Mouse (Mus musculus) ES-E14 (cell line): ENCODE measurements around the gene Lrrc8d. TPM values are rescaled to one million over a fixed set of nuclear protein-coding genes. Genes with fewer than 3 reads are reported as not detected.

ENCODE experiments used
- DNase-seq: peaks from one replicate; pipeline ENCODE4 v3.0.0-alpha.2; 2013; ENCODE audit warnings: low read depth, low spot score
- H3K27ac ChIP-seq: 2 replicates; pipeline ENCODE4 v1.5.1; 2012; ENCODE audit warnings: low read depth, mild to moderate bottlenecking, low read length, moderate library complexity, mixed read lengths; ENCODE audit not compliant: poor library complexity, insufficient read depth, severe bottlenecking
- H3K36me3 ChIP-seq: 2 replicates; pipeline ENCODE4 v1.6.1; 2012; ENCODE audit warnings: mild to moderate bottlenecking, low read length, moderate library complexity, mixed read lengths; ENCODE audit not compliant: control insufficient read depth, poor library complexity, insufficient read depth, severe bottlenecking
- H3K4me1 ChIP-seq, 2 experiments: fragments of 150-350 bp in 1 of 2; sonication (generic) in 1 of 2; 2 replicates each; pipeline ENCODE4 v1.6.1; 2012; ENCODE audit warnings: low read length in 2 of 2, mild to moderate bottlenecking in 1 of 2, mixed read lengths in 1 of 2; ENCODE audit not compliant: control insufficient read depth in 2 of 2, insufficient read depth in 2 of 2, poor library complexity in 1 of 2
- H3K4me3 ChIP-seq, 2 experiments: fragments of 150-350 bp in 1 of 2; sonication (generic) in 1 of 2; 2 replicates each; pipeline ENCODE4 v1.5.1; 2012; ENCODE audit warnings: low read length in 2 of 2, low read depth in 1 of 2, mild to moderate bottlenecking in 1 of 2, mixed read lengths in 1 of 2; ENCODE audit not compliant: insufficient read depth in 1 of 2, poor library complexity in 1 of 2, severe bottlenecking in 1 of 2
- H3K9ac ChIP-seq: 2 replicates; pipeline ENCODE4 v1.6.1; 2012; ENCODE audit warnings: low read depth, mild to moderate bottlenecking, low read length, mixed read lengths; ENCODE audit not compliant: poor library complexity, insufficient read depth, severe bottlenecking
- H3K9me3 ChIP-seq: fragments of 150-350 bp; sonication (generic); 2 replicates; pipeline ENCODE4 v1.6.1; 2012; ENCODE audit warnings: low read depth, mild to moderate bottlenecking, low read length; ENCODE audit not compliant: control insufficient read depth, insufficient read depth
- CHD2 ChIP-seq: IDR thresholded peaks from 2 replicates; pipeline ENCODE4 v1.6.1; 2014; ENCODE audit warnings: mild to moderate bottlenecking, low read depth, low read length, inconsistent platforms
- HCFC1 ChIP-seq: IDR thresholded peaks from 2 replicates; pipeline ENCODE4 v1.6.1; 2012; ENCODE audit warnings: low read length, inconsistent platforms, borderline replicate concordance; ENCODE audit not compliant: insufficient read depth
- MAFK ChIP-seq: IDR thresholded peaks from 2 replicates; pipeline ENCODE4 v1.6.1; 2014; ENCODE audit warnings: mild to moderate bottlenecking, low read depth, low read length, inconsistent platforms; ENCODE audit not compliant: insufficient read depth
- ZC3H11A ChIP-seq: IDR thresholded peaks from 2 replicates; pipeline ENCODE4 v1.6.1; 2012; ENCODE audit warnings: low read depth, mild to moderate bottlenecking, inconsistent platforms, low read length, borderline replicate concordance
- ZNF384 ChIP-seq: IDR thresholded peaks from 2 replicates; pipeline ENCODE4 v1.6.1; 2012; ENCODE audit warnings: low read depth, low read length, inconsistent platforms
- in situ Hi-C, 2 experiments: fragments of 600-800 bp; cut with MboI; formaldehyde crosslinking; loops; one replicate each; pipeline ENCODE4 v1.15.1; 2025; ENCODE audit warnings: low sequenced_read_pairs in 2 of 2, inconsistent platforms in 1 of 2; ENCODE audit not compliant: unreplicated experiment in 2 of 2
- total RNA-seq: library from RNA; depleted of rRNA; stranded (reverse); fragments of 300-350 nt; gene quantifications from 2 replicates; pipeline ENCODE4 v1.2.3, GENCODE M21; 2012

Lrrc8d gene
- total RNA-seq, 1 experiment, result 23.2 TPM

GRCm38 (mm10) chr5:105696049-105696448, 3.7 kb upstream of the Lrrc8d start:
- no peak for TF ChIP-seq CHD2
- TF ChIP-seq MAFK, result no peak
- Histone ChIP-seq H3K9ac (no peak overlapping the region), H3K9me3 (no peaks in the 10 kb centered on the region), H3K27ac (no peak overlapping the region), H3K4me3 (no peak overlapping the region), H3K36me3 (no peaks in the 10 kb centered on the region), H3K4me1 (peaks cover 0 to 2% of the 10 kb centered on the region in 2 experiments; a peak in 1 of 4 replicates)
- in situ Hi-C loops, result loop anchor here in 1 of 2 experiments (25.0 kb wide), 1 partner anchor 166 kb away; no protein-coding TSS in a partner anchor
- DNase-seq, result no peak

- Histone ChIP-seq H3K9ac (peak overlapping the region; percentile 26; the same call in 1 of the 2 replicates), H3K4me3 (no peak overlapping the region), H3K27ac (no peak overlapping the region; the same call in 1 of the 2 replicates), H3K4me1 (peaks cover 0 to 7% of the 10 kb centered on the region in 2 experiments; a peak in 2 of 4 replicates), H3K36me3 (peaks cover 3% of the 10 kb centered on the region; the same call in 1 of the 2 replicates), H3K9me3 (no peaks in the 10 kb centered on the region)
- in situ Hi-C loops, result loop anchor here in 1 of 2 experiments (25.0 kb wide), 1 partner anchor 164 kb away; no protein-coding TSS in a partner anchor
- no peak for DNase-seq
- TF ChIP-seq MAFK (no peak), HCFC1 (no peak), ZNF384 (no peak), ZC3H11A (no peak), CHD2 (no peak)
These were observed 1.9 kb upstream of the Lrrc8d start for GRCm38 (mm10) chr5:105697886-105698285.

DNA sequence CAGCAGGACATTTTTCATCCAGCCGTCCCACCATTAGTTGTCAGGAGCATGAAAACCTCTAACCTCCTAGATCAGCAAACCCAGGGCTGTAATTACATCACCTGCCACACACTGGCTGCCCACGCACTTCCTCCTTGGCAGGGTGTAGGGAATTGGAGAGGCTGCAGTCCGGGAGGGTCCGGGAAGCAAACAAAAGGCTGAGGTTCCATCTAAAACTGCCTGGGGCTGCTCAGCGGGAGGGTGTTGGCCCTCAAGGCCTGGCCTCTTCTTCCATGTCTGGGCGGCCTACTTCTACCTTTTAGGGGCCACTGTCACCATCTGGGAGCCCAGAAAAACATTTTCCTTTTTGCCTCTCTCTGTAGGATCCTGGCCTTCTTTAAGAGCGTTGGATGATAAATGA, 1.1 kb upstream of the Lrrc8d start:
- Histone ChIP-seq H3K4me3 (peak overlapping the region; percentile 65 to 98), H3K9ac (no peak overlapping the region; the same call in 1 of the 2 replicates), H3K36me3 (peaks cover 7% of the 10 kb centered on the region; the same call in 1 of the 2 replicates), H3K27ac (peak overlapping the region; percentile 17; the same call in 1 of the 2 replicates), H3K4me1 (peaks cover 0 to 13% of the 10 kb centered on the region in 2 experiments; a peak in 2 of 4 replicates), H3K9me3 (no peaks in the 10 kb centered on the region)
- no peak for TF ChIP-seq MAFK
- no peak for TF ChIP-seq HCFC1
- TF ChIP-seq CHD2, result no peak
- no peak for TF ChIP-seq ZNF384
- TF ChIP-seq ZC3H11A, result no peak
- peak; percentile 73 for DNase-seq
- in situ Hi-C loops, result loop anchor here in 1 of 2 experiments (25.0 kb wide), 1 partner anchor 164 kb away; no protein-coding TSS in a partner anchor

DNA sequence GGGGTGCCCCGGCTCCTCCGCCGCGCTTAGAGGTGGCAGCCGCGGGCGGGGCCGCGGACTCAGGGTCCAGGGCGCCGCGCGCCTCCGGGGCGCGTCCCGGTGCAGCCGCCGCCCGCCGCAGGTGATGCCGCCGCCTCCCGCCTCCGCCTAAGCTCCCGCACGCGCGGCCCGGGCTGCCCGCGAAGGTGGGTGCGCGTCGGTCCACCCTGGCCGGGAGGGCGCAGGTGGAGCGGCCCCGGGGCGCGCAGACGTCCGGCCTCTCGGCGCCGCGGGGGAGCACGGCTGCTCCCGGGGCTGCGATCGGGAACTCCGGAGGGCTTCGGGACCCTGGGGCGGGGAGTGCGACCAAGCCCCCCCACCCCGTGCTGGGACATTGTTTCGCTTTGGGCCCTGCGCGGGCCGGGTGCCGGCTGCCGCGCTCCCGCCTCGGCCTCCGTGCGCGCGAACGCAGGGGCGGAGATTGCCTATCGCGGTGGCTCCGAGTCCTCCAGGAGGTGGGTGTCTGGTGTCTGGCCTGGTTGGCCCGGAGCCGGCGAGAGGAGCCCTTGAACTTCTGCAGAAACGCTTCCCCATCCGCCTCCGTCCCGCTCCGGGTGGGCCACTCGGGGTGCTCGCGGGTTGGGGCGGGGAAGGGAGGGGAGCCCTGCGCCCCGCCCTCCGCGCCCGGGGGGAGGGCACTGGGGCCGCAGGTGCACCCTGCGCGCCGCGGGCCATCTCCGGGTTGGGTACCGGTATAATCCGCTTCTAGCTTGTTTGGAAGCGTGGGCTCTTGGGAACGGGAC, 492 bp downstream of the Lrrc8d start:
- H3K36me3 ChIP-seq, result peaks cover 14% of the 10 kb centered on the region
- H3K9ac ChIP-seq, result peak overlapping the region; percentile 96
- peaks cover 0 to 13% of the 10 kb centered on the region in 2 experiments; a peak in 2 of 4 replicates for H3K4me1 ChIP-seq
- no peak for TF ChIP-seq ZC3H11A
- no peak for TF ChIP-seq MAFK
- no peak for TF ChIP-seq HCFC1
- TF ChIP-seq ZNF384, result no peak
- TF ChIP-seq CHD2, result no peak
- peak; percentile 71 for DNase-seq
- peak overlapping the region; percentile 98 for H3K27ac ChIP-seq
- in situ Hi-C loops, result no loop called here
- H3K9me3 ChIP-seq, result no peaks in the 10 kb centered on the region
- H3K4me3 ChIP-seq, result peak overlapping the region; percentile 65 to 98
